Mouse (Mus musculus) midbrain, embryonic 16.5 days (tissue): Measurements from ENCODE around the gene Sdk1. TPM values are rescaled to one million over a fixed set of nuclear protein-coding genes. Genes with fewer than 3 reads are reported as not detected.

Source experiments
- ATAC-seq: fragments of 200-750 bp; cut with Nextera tagmentation; 2 replicates; pipeline ENCODE4 v1.8.0; 2017; ENCODE audit warnings: moderate TSS enrichment
- H3K27ac ChIP-seq: fragments of 300-500 bp; sonication (generic); 2 replicates; pipeline ENCODE4 v1.5.1; 2014; ENCODE audit warnings: mild to moderate bottlenecking, low read length, mixed read lengths
- H3K27me3 ChIP-seq: fragments of 300-500 bp; sonication (generic); 2 replicates; pipeline ENCODE4 v1.6.1; 2014; ENCODE audit warnings: low read depth, low read length, mixed read lengths; ENCODE audit not compliant: control insufficient read depth, insufficient read depth
- H3K36me3 ChIP-seq: fragments of 300-500 bp; sonication (generic); 2 replicates; pipeline ENCODE4 v1.6.1; 2014; ENCODE audit warnings: mild to moderate bottlenecking, low read length, moderate library complexity, mixed read lengths; ENCODE audit not compliant: control insufficient read depth, insufficient read depth
- H3K4me1 ChIP-seq: fragments of 300-500 bp; sonication (generic); 2 replicates; pipeline ENCODE4 v1.6.1; 2014; ENCODE audit warnings: mild to moderate bottlenecking, low read length, mixed read lengths; ENCODE audit not compliant: control insufficient read depth, insufficient read depth
- H3K4me2 ChIP-seq: fragments of 300-500 bp; sonication (generic); 2 replicates; pipeline ENCODE4 v1.6.1; 2014; ENCODE audit warnings: mild to moderate bottlenecking, low read length, mixed read lengths
- H3K4me3 ChIP-seq: fragments of 300-500 bp; sonication (generic); 2 replicates; pipeline ENCODE4 v1.5.1; 2014; ENCODE audit warnings: low read depth, mild to moderate bottlenecking, low read length, moderate library complexity, mixed read lengths
- H3K9ac ChIP-seq: fragments of 300-500 bp; sonication (generic); 2 replicates; pipeline ENCODE4 v1.6.1; 2014; ENCODE audit warnings: low read depth, low read length, mixed read lengths
- H3K9me3 ChIP-seq: fragments of 300-500 bp; sonication (generic); replicated peaks from 2 replicates; pipeline ENCODE4 v1.6.1; 2014; ENCODE audit warnings: mild to moderate bottlenecking, low read length, mixed read lengths; ENCODE audit not compliant: control insufficient read depth, poor library complexity, severe bottlenecking
- WGBS: fragments of 180-500 bp; shearing (Covaris S2); extraction: QIAGEN DNeasy Blood & Tissue Kit; methylation state at CpG from one replicate; pipeline ENCODE4 v1.1.7; 2014; 5-methylcytosine and 5-hydroxymethylcytosine counted together
- polyA plus RNA-seq: library from polyadenylated mRNA; unstranded; fragments of >200 nt; fragmentation: Nextera tagmentation; extraction: Ambion mirVana; gene quantifications from 2 replicates; pipeline ENCODE4 v1.2.1, GENCODE M21; 2015

The Sdk1 gene
- polyA plus RNA-seq, 1 experiment from 2014 or later, result 2.5 TPM

GRCm38 (mm10) chr5:141363956-141364355 is 122.7 kb downstream of the Sdk1 start:
- Histone ChIP-seq H3K4me3 (no peak overlapping the region), H3K27ac (no peak overlapping the region), H3K9ac (no peak overlapping the region), H3K4me2 (no peak overlapping the region), H3K27me3 (no peaks in the 10 kb centered on the region), H3K9me3 (no peaks in the 10 kb centered on the region), H3K36me3 (no peaks in the 10 kb centered on the region), H3K4me1 (peaks cover 5% of the 10 kb centered on the region; the same call in 1 of the 2 replicates)
- no peak for ATAC-seq
- 81% methylated on average over 3 of the region's 3 CpGs for WGBS

GRCm38 (mm10) chr5:141368567-141368966 is 127.3 kb downstream of the Sdk1 start:
- Histone ChIP-seq H3K9me3 (no peaks in the 10 kb centered on the region), H3K9ac (no peak overlapping the region), H3K27me3 (no peaks in the 10 kb centered on the region), H3K4me2 (no peak overlapping the region), H3K36me3 (no peaks in the 10 kb centered on the region), H3K4me1 (peaks cover 2% of the 10 kb centered on the region; the same call in 1 of the 2 replicates), H3K27ac (no peak overlapping the region), H3K4me3 (no peak overlapping the region)
- ATAC-seq, result no peak
- WGBS, result 43% methylated on average over 4 of the region's 4 CpGs

GRCm38 (mm10) chr5:141374797-141375196 is 133.5 kb downstream of the Sdk1 start:
- no peak for ATAC-seq
- Histone ChIP-seq H3K4me2 (no peak overlapping the region), H3K4me1 (no peaks in the 10 kb centered on the region; the same call in 1 of the 2 replicates), H3K36me3 (no peaks in the 10 kb centered on the region), H3K27me3 (no peaks in the 10 kb centered on the region), H3K4me3 (no peak overlapping the region), H3K9ac (no peak overlapping the region), H3K27ac (no peak overlapping the region), H3K9me3 (no peaks in the 10 kb centered on the region)
- 44% methylated on average over 2 of the region's 2 CpGs for WGBS

GRCm38 (mm10) chr5:141379836-141380773 is 138.8 kb downstream of the Sdk1 start:
- H3K27ac ChIP-seq, result no peak overlapping the region
- ATAC-seq, result no peak
- WGBS, result 51% methylated on average over 9 of the region's 9 CpGs

GRCm38 (mm10) chr5:141380774-141381156 is 139.5 kb downstream of the Sdk1 start:
- no peak overlapping the region for H3K27ac ChIP-seq
- H3K4me2 ChIP-seq, result no peak overlapping the region
- peaks cover 8% of the 10 kb centered on the region; the same call in 1 of the 2 replicates for H3K4me1 ChIP-seq
- no peaks in the 10 kb centered on the region for H3K36me3 ChIP-seq
- no peaks in the 10 kb centered on the region for H3K27me3 ChIP-seq
- no peak overlapping the region for H3K4me3 ChIP-seq
- no peak for ATAC-seq
- no peaks in the 10 kb centered on the region for H3K9me3 ChIP-seq
- no peak overlapping the region for H3K9ac ChIP-seq
- WGBS, result 73% methylated on average over 3 of the region's 3 CpGs

More at GRCm38 (mm10) chr5:141379836-141380773, 138.8 kb downstream of the Sdk1 start:
- H3K36me3 ChIP-seq, result no peaks in the 10 kb centered on the region
- H3K9ac ChIP-seq, result no peak overlapping the region
- peaks cover 8% of the 10 kb centered on the region; the same call in 1 of the 2 replicates for H3K4me1 ChIP-seq
- H3K9me3 ChIP-seq, result no peaks in the 10 kb centered on the region
- no peak overlapping the region for H3K4me2 ChIP-seq
- no peak overlapping the region for H3K4me3 ChIP-seq
- no peaks in the 10 kb centered on the region for H3K27me3 ChIP-seq

GRCm38 (mm10) chr5:141381581-141381980 is 140.3 kb downstream of the Sdk1 start:
- Histone ChIP-seq H3K36me3 (no peaks in the 10 kb centered on the region), H3K27me3 (no peaks in the 10 kb centered on the region), H3K9ac (no peak overlapping the region), H3K4me1 (peaks cover 8% of the 10 kb centered on the region; the same call in 1 of the 2 replicates), H3K27ac (no peak overlapping the region), H3K9me3 (no peaks in the 10 kb centered on the region), H3K4me2 (no peak overlapping the region), H3K4me3 (no peak overlapping the region)
- ATAC-seq, result no peak
- 82% methylated on average over 7 of the region's 7 CpGs for WGBS

- Histone ChIP-seq H3K4me2 (no peak overlapping the region), H3K4me1 (peaks cover 8% of the 10 kb centered on the region; the same call in 1 of the 2 replicates), H3K4me3 (no peak overlapping the region), H3K36me3 (no peaks in the 10 kb centered on the region), H3K27ac (no peak overlapping the region), H3K27me3 (no peaks in the 10 kb centered on the region), H3K9ac (no peak overlapping the region), H3K9me3 (no peaks in the 10 kb centered on the region)
- WGBS, result 53% methylated on average over 5 of the region's 5 CpGs
- no peak for ATAC-seq
Measured at GRCm38 (mm10) chr5:141382246-141382835, 141.1 kb downstream of the Sdk1 start.

GRCm38 (mm10) chr5:141388451-141388850 is 147.2 kb downstream of the Sdk1 start:
- no peak overlapping the region for H3K4me2 ChIP-seq
- no peaks in the 10 kb centered on the region for H3K36me3 ChIP-seq
- H3K4me1 ChIP-seq, result no peaks in the 10 kb centered on the region
- WGBS, result 17% methylated on average over 2 of the region's 2 CpGs
- H3K9me3 ChIP-seq, result no peaks in the 10 kb centered on the region
- ATAC-seq, result no peak
- H3K27ac ChIP-seq, result no peak overlapping the region
- H3K9ac ChIP-seq, result no peak overlapping the region
- no peak overlapping the region for H3K4me3 ChIP-seq
- H3K27me3 ChIP-seq, result no peaks in the 10 kb centered on the region

GRCm38 (mm10) chr5:141390541-141390940 is 149.3 kb downstream of the Sdk1 start:
- Histone ChIP-seq H3K36me3 (no peaks in the 10 kb centered on the region), H3K4me1 (no peaks in the 10 kb centered on the region), H3K4me3 (no peak overlapping the region), H3K27ac (no peak overlapping the region), H3K27me3 (no peaks in the 10 kb centered on the region), H3K9me3 (no peaks in the 10 kb centered on the region), H3K9ac (no peak overlapping the region), H3K4me2 (no peak overlapping the region)
- no peak for ATAC-seq
- 93% methylated on average over 4 of the region's 4 CpGs for WGBS
